Mouse (Mus musculus): ENCODE data around the gene Zfp362.

- TF ChIP-seq CTCF (IDR thresholded peaks at IDR 0.05; ENCODE audit: control insufficient read depth, insufficient read depth, insufficient read length), result no peak
- no peak for TF ChIP-seq CEBPB (IDR thresholded peaks at IDR 0.05; ENCODE audit: low read depth)
- no peak for TF ChIP-seq MYOG (IDR thresholded peaks at IDR 0.05; ENCODE audit: control insufficient read depth, extremely low read depth, insufficient read length)
- TF ChIP-seq USF1 (IDR thresholded peaks at IDR 0.05; ENCODE audit: low read depth), result no peak
- no peak for TF ChIP-seq MAX (IDR thresholded peaks at IDR 0.05)
- TF ChIP-seq MYOD1 (IDR thresholded peaks at IDR 0.05; ENCODE audit: control insufficient read depth, insufficient read length, low read depth), result no peak
- no peak for TF ChIP-seq FOSL1 (IDR thresholded peaks at IDR 0.05; ENCODE audit: insufficient read depth, low read length, poor library complexity, severe bottlenecking)
Measured at GRCm38 (mm10) chr4:128849686-128850085, 43.8 kb upstream of the Zfp362 start.

All from C2C12 (cell line).